15 mouse cellular contexts compared by ENCODE assay signal in the genomic region with DNA sequence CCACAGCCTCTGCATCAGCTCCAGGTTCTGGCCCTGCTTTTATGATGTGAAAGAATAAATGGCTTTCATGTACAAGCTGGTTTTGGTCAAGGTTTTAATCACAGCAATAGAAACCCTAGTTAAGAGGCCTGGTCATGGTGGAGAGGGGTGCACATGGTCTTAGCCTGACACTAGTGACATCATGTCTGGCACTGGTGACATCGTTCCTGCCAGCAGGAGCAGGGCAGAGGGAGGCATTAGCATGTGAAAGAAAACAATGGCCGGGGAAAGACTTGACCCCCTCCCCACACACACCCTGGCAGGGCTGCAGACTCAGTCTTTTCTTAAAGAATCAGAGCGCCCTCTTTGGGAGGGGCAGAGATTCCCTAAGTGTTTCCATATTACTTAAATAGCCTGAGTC.
"Had no signal": no experiment of that assay in that cellular context is flagged by ENCODE, and none has a peak within 500 bp of the region (broad histone marks: within the 10 kb centered on the region; RNA-seq: fewer than 3 reads in every experiment).

No protein-coding gene starts in this region.

- H3K4me1 ChIP-seq: limb, embryonic 12.5 days; liver, embryonic 13.5 days; lung, embryonic 15.5 days; megakaryocyte, embryonic 14.5 days had no signal

- H3K4me3 ChIP-seq: limb, embryonic 12.5 days; liver, embryonic 13.5 days; lung, embryonic 15.5 days; megakaryocyte, embryonic 14.5 days; midbrain, embryonic 12.5 days; neural tube, embryonic 13.5 days had no signal

- H3K9me3 ChIP-seq: limb, embryonic 12.5 days; liver, embryonic 13.5 days; lung, embryonic 15.5 days; megakaryocyte, embryonic 14.5 days; midbrain, embryonic 12.5 days; neural tube, embryonic 13.5 days had no signal

- H3K9ac ChIP-seq: limb, embryonic 12.5 days; liver, embryonic 13.5 days; liver, postnatal 0 days; lung, embryonic 15.5 days; midbrain, embryonic 12.5 days; neural tube, embryonic 13.5 days had no signal

- H3K4me2 ChIP-seq: limb, embryonic 12.5 days; liver, embryonic 13.5 days; lung, embryonic 15.5 days; midbrain, embryonic 12.5 days; neural tube, embryonic 13.5 days had no signal

- H3K36me3 ChIP-seq: limb, embryonic 12.5 days; liver, embryonic 13.5 days; lung, embryonic 15.5 days; midbrain, embryonic 12.5 days; neural tube, embryonic 13.5 days had no signal

- DNase-seq: kidney, postnatal 25 days; liver; liver, embryonic 13.5 days; liver, postnatal 0 days; lung, postnatal 14 days; retina, postnatal 1 day; right cerebral cortex, postnatal 14 days; thymus, postnatal 36 days had no signal

- H3K27ac ChIP-seq: limb, embryonic 12.5 days; liver, embryonic 13.5 days; lung, embryonic 15.5 days; macrophage; midbrain, embryonic 12.5 days; neural tube, embryonic 13.5 days had no signal

- H3K27me3 ChIP-seq: limb, embryonic 12.5 days; liver, embryonic 13.5 days; lung, embryonic 15.5 days had no signal

- ATAC-seq: liver, postnatal 0 days; midbrain, embryonic 16.5 days had no signal
